Mouse (Mus musculus) spleen, adult 2 months (tissue): ENCODE results near the gene Hrasls5. TPM values are rescaled to one million over a fixed set of nuclear protein-coding genes. Genes with fewer than 3 reads are reported as not detected.

ENCODE experiments used
- DNase-seq, 2 experiments: peaks; one replicate each; pipeline versions ENCODE4 v3.0.0 to v3.0.0-alpha.2; 2012 to 2021; ENCODE audit warnings: low spot score in 2 of 2, low read depth in 1 of 2
- H3K27ac ChIP-seq: fragments of 200-500 bp; 2 replicates; pipeline ENCODE4 v1.5.1; 2012; ENCODE audit warnings: low read length, inconsistent platforms; ENCODE audit not compliant: insufficient read depth
- H3K27me3 ChIP-seq: fragments of 200-500 bp; 2 replicates; pipeline ENCODE4 v1.6.1; 2012; ENCODE audit warnings: mild to moderate bottlenecking, moderate library complexity, low read length, inconsistent platforms; ENCODE audit not compliant: control insufficient read depth, insufficient read depth
- H3K36me3 ChIP-seq: fragments of 200-500 bp; 2 replicates; pipeline ENCODE4 v1.6.1; 2012; ENCODE audit warnings: mild to moderate bottlenecking, low read length, inconsistent platforms; ENCODE audit not compliant: control insufficient read depth, insufficient read depth
- H3K4me1 ChIP-seq: fragments of 200-500 bp; 2 replicates; pipeline ENCODE4 v1.6.1; 2011; ENCODE audit warnings: inconsistent platforms; ENCODE audit not compliant: control insufficient read depth, insufficient read depth, insufficient read length
- H3K4me3 ChIP-seq: fragments of 200-500 bp; 2 replicates; pipeline ENCODE4 v1.5.1; 2011; ENCODE audit warnings: mild to moderate bottlenecking, inconsistent platforms; ENCODE audit not compliant: insufficient read depth, insufficient read length; ENCODE audit errors: extremely low read depth
- CTCF ChIP-seq: fragments of 200-500 bp; IDR thresholded peaks from 2 replicates; pipeline ENCODE4 v1.5.1; 2011; ENCODE audit warnings: mild to moderate bottlenecking, inconsistent platforms; ENCODE audit not compliant: insufficient read depth, insufficient read length, insufficient replicate concordance; ENCODE audit errors: extremely low read depth
- POLR2A ChIP-seq: fragments of 200-500 bp; IDR thresholded peaks from 2 replicates; pipeline ENCODE4 v1.6.1; 2011; ENCODE audit warnings: low read depth, low read length, inconsistent platforms
- WGBS: fragments of 180-500 bp; shearing (Covaris S2); methylation state at CpG from one replicate; pipeline ENCODE4 v1.1.7; 2018; 5-methylcytosine and 5-hydroxymethylcytosine counted together
- polyA plus RNA-seq: library from polyadenylated mRNA; depleted of rRNA; stranded (reverse); fragments of >200 nt; gene quantifications from 2 replicates; pipeline ENCODE4 v1.2.3, GENCODE M21; 2012

Hrasls5 gene
- polyA plus RNA-seq, 1 experiment = not detected

DNA sequence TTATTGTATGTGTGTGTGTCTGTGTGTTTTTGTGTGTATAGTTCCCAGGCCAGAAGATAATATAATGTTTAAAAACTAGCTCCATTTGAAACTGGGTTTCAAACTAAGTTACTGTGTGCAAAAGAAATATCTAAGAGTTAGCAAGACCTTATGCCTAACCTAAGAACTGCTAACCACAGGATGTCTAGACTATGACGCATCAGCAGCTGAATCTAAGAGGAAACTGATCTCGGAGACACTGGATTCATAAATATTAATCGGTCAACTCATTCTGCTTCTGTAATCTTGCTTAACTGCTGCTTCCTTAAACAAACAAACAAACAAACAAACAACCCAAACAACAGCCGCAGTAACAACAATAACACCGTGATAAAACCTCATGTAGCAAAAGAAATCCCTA is 42.7 kb upstream of the Hrasls5 start:
- no peak overlapping the region for H3K27ac ChIP-seq
- no peaks in the 10 kb centered on the region for H3K4me1 ChIP-seq
- H3K27me3 ChIP-seq = no peaks in the 10 kb centered on the region
- no peaks in the 10 kb centered on the region for H3K36me3 ChIP-seq
- no peak for TF ChIP-seq POLR2A
- no peak for TF ChIP-seq CTCF
- 63% methylated on average over 5 of the region's 5 CpGs for WGBS
- H3K4me3 ChIP-seq = no peak overlapping the region
- no peak for DNase-seq

GRCm38 (mm10) chr19:7576180-7576579 is 36.2 kb upstream of the Hrasls5 start:
- Histone ChIP-seq H3K36me3 (peaks cover 10% of the 10 kb centered on the region), H3K27ac (no peak overlapping the region), H3K4me3 (no peak overlapping the region), H3K27me3 (no peaks in the 10 kb centered on the region), H3K4me1 (no peaks in the 10 kb centered on the region)
- DNase-seq = no peak
- WGBS = 97% methylated on average over 1 of the region's 1 CpGs
- TF ChIP-seq POLR2A = no peak
- no peak for TF ChIP-seq CTCF

DNA sequence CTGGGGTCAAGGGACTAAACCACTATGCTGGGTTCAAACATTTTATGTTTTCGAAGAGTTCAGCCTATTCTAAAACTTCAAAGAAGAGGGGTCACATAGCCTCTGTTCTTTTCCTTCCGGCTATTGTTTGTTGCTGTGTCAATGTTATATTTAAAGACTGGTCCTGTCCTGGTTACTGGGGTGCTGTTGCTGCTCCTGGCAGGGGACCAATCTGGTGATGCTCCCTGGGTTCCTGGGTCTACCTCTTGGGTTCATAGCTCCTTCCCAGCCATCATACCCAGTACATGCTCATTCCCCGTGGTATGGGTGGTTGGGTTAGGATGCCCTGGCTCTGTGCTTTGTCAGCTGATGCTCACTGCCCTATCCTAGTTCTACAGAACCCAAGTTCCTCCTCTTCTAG is 34.6 kb upstream of the Hrasls5 start:
- WGBS = 93% methylated on average over 3 of the region's 3 CpGs
- no peaks in the 10 kb centered on the region for H3K27me3 ChIP-seq
- DNase-seq = no peak
- H3K27ac ChIP-seq = no peak overlapping the region
- H3K4me1 ChIP-seq = no peaks in the 10 kb centered on the region
- TF ChIP-seq POLR2A (no peak), CTCF (no peak)
- H3K4me3 ChIP-seq = no peak overlapping the region
- H3K36me3 ChIP-seq = peaks cover 10% of the 10 kb centered on the region

DNA sequence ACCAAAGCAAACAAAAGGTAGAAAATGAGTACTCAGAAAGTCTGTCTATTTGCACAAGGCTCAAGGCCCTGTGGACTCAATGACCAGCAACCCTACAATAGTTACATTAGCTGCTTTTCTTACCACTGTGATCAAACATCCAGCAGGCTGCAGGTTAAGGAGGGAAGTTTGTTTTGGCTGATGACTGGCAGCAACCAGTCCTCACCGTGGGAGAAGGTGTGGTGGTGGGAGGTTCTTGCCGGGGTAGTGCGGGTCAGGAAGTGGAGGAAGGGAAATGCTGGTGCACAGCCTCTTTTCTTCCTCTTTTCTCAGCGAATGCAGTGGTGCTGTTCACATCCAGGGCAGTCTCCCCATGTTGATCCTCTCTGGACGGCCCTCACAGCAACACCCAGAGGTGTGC is 31.3 kb upstream of the Hrasls5 start:
- Histone ChIP-seq H3K4me1 (no peaks in the 10 kb centered on the region), H3K27ac (no peak overlapping the region), H3K27me3 (no peaks in the 10 kb centered on the region), H3K4me3 (no peak overlapping the region), H3K36me3 (peaks cover 9% of the 10 kb centered on the region)
- 28% methylated on average over 5 of the region's 5 CpGs for WGBS
- TF ChIP-seq CTCF (no peak), POLR2A (no peak)
- DNase-seq = no peak

GRCm38 (mm10) chr19:7583101-7583500 is 29.2 kb upstream of the Hrasls5 start:
- 75% methylated on average over 7 of the region's 7 CpGs for WGBS
- no peak overlapping the region for H3K4me3 ChIP-seq
- H3K27ac ChIP-seq = no peak overlapping the region
- DNase-seq = no peak
- peaks cover 11% of the 10 kb centered on the region for H3K36me3 ChIP-seq
- no peak for TF ChIP-seq CTCF
- TF ChIP-seq POLR2A = no peak
- no peaks in the 10 kb centered on the region for H3K27me3 ChIP-seq
- no peaks in the 10 kb centered on the region for H3K4me1 ChIP-seq

- H3K27ac ChIP-seq = no peak overlapping the region
- no peak for DNase-seq
- no peak overlapping the region for H3K4me3 ChIP-seq
- no peaks in the 10 kb centered on the region for H3K4me1 ChIP-seq
- H3K36me3 ChIP-seq = peaks cover 11% of the 10 kb centered on the region
- no peak for TF ChIP-seq POLR2A
- TF ChIP-seq CTCF = no peak
- WGBS = 90% methylated on average over 3 of the region's 3 CpGs
- H3K27me3 ChIP-seq = no peaks in the 10 kb centered on the region
Observed at GRCm38 (mm10) chr19:7583599-7583998, 28.7 kb upstream of the Hrasls5 start.

GRCm38 (mm10) chr19:7585279-7585678 is 27.1 kb upstream of the Hrasls5 start:
- no peak for DNase-seq
- Histone ChIP-seq H3K36me3 (peaks cover 6% of the 10 kb centered on the region; the same call in 1 of the 2 replicates), H3K4me1 (no peaks in the 10 kb centered on the region), H3K27me3 (no peaks in the 10 kb centered on the region), H3K4me3 (no peak overlapping the region), H3K27ac (no peak overlapping the region)
- no peak for TF ChIP-seq CTCF
- TF ChIP-seq POLR2A = no peak
- 94% methylated on average over 8 of the region's 8 CpGs for WGBS

DNA sequence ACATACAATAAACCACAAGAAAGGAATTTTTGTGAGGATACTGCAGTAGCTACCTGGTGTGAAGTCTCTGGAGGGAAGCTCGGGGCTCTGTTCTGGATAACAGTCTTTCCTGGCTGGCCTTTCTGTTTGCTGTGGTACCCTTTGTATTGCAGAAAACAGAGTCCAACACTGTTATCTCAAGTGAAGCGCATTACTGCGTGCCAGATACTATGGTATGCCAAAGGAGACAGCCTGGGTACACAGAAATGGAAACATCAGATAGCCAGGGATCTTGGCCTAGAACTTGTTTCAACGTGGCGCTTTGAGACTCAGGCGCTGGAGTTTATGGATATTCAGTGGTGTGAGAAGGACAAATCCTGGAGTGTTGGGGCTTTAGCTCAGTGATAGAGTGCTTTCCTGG is 26.6 kb upstream of the Hrasls5 start:
- TF ChIP-seq POLR2A (no peak), CTCF (no peak)
- WGBS = 96% methylated on average over 6 of the region's 6 CpGs
- Histone ChIP-seq H3K36me3 (0 out of 2 replicates have a peak, but pooled peaks cover 4% of the 10 kb centered on the region), H3K27ac (no peak overlapping the region), H3K4me1 (no peaks in the 10 kb centered on the region), H3K4me3 (no peak overlapping the region), H3K27me3 (no peaks in the 10 kb centered on the region)
- no peak for DNase-seq
